Mouse (Mus musculus) mouse embryonic stem cell (cell line): ENCODE data around the gene Cant1.

Source experiments
- in situ Hi-C, 2 experiments: fragments of 300-500 bp; cut with MboI; formaldehyde crosslinking; loops; 1 replicate in 1 of 2; 3 replicates in 1 of 2; pipeline ENCODE4 v1.14.3; 2019 to 2020; ENCODE audit warnings: low sequenced_read_pairs in 2 of 2, low pct_unique_long_range_greater_than_20kb in 1 of 2, mixed read lengths in 1 of 2; ENCODE audit not compliant: unreplicated experiment in 1 of 2

Cant1 gene

GRCm38 (mm10) chr11:118433398-118433868, 14.5 kb upstream of the Cant1 start:
- in situ Hi-C loops, result no loop called here

DNA sequence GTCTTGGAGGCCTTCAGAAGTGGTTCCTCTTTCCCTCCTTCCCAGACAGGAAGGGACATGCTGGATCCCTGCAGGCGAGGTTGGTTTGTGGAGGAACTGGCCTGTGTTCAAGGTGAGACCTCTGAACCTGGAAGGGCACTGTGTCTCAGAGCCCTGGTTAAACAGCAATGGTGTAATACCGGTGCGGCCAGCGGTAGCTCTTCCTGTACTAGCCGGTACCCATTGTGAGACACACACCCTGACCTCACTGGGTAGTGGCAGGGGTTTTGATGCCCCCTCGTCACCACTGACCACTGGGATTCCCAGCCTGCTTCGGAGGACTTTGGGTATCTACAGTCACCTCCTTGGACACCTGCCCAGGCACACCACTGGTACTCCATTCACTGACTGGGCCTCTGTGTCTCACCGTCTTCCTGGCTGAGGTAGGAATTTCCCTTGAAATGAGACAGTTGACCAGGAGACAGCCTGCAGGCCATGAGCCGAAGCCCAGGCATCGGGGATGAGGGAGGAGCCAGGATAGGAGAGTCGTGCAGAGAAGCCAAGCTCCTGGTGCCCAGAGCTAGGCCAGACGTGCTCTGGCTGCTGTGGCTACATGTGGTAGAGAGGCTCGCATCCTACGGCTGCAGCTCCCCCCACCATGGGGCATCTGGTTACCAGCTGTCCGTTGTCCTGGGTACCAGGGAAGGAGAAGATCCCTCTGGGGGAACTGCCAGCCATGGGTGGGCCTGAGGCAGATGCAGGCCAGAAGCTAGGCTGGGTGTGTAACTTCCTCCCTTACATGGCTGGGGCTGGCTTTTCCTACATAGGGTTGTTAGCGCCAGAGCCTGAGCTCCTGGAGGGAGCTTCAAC, 12.4 kb upstream of the Cant1 start:
- in situ Hi-C loops, result no loop called here

DNA sequence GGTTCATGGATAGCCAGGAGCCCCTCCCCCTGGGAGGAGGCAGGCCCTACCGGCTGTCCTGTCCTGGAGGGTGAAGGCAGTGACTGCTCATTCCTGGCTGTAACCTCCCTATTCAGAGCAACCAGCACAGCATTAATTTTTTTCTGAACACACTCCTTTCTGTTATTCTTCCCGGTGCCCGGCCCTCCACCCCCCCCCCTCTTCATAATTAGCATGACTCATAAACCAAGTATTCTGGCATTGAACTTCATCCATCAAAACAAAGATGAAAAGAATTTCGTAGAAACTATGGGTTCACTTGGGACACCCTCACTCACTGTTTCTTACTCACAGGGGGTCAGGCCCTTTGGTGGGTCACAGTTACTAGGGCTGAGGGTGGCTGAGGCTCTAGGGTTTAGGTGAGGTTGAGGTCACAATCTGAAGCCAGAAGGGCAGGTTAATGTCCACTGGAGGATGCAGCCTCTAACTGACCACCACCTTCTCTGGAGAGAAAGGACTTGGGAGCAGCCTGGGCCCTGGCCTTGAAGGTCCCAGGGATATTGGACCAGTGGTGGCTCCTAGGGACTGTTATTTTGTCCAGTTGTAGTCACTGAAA, 11.5 kb upstream of the Cant1 start:
- in situ Hi-C loops, result no loop called here

- in situ Hi-C loops, result no loop called here
Observed at GRCm38 (mm10) chr11:118428944-118429709, 10.2 kb upstream of the Cant1 start.

DNA sequence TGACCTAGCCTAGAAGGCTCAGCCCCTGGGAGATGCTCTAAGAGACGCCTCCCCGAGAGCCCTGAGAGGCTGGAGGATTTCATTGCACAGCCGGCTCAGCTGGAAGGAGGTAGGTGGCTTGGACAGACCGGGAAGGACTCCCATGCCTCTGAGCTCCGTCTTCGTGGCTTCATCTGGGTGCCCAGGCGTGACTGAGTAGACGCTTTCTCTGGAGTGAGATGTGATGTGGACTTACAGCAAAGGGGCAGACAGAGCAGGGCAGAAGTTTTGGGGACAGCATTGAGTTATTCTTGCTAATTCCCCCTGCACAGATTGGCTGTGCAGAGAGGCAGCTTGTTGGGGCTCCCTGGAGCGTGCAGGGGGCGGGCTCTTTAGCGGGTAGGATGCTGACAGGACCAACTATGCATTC, 9.6 kb upstream of the Cant1 start:
- in situ Hi-C loops, result no loop called here

DNA sequence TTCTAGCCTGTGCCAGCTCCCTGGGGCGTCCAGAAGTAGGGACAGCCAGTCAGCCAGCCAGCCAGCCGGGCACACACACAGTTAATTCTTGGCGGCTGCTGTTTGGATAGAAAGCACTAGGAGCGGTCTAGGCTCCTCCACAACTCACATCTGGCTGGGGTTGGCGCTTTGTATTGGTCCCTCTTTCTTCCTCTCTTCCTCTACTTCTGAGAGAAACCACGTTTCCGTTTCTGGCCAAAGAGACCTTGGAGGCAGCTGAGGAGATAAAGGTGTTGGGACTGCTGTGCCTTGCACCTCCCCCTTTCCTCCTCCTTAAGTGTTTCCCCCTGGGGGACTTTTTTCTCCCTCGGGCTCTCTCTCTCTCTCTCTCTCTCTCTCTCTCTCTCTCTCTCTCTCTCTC, 9.1 kb upstream of the Cant1 start, which contains the start of gene C1qtnf1:
Gene C1qtnf1, plus strand, starts transcription at position 218 of the 400 bp plus-strand sequence.
- in situ Hi-C loops, result no loop called here

DNA sequence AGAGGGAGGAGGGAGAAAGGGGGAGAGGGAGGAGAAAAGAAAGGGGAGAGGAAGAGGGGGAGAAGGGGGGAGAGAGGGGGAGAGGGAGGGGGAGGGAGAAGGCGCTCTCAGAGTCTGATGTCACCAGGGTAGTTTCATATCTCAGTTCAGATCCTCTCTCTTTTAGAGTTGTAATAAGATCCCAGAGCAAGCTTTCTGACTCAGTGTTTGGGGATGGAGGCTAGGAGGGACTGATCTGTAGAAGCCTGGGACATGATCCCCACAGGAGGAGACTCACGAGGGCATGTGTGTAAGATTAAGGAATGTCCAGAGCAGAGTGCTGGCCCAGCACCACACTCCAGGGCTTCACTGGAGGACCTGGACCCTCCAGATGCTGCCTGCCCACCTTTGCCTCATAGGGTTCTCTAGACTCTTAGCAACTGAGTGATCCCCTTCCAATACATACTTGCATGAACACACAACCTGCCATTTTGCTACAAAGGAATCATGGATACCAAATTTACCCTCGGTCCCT, 8.4 kb upstream of the Cant1 start:
- in situ Hi-C loops, result no loop called here

- in situ Hi-C loops, result no loop called here
Observed at GRCm38 (mm10) chr11:118426765-118427164, 7.9 kb upstream of the Cant1 start.

DNA sequence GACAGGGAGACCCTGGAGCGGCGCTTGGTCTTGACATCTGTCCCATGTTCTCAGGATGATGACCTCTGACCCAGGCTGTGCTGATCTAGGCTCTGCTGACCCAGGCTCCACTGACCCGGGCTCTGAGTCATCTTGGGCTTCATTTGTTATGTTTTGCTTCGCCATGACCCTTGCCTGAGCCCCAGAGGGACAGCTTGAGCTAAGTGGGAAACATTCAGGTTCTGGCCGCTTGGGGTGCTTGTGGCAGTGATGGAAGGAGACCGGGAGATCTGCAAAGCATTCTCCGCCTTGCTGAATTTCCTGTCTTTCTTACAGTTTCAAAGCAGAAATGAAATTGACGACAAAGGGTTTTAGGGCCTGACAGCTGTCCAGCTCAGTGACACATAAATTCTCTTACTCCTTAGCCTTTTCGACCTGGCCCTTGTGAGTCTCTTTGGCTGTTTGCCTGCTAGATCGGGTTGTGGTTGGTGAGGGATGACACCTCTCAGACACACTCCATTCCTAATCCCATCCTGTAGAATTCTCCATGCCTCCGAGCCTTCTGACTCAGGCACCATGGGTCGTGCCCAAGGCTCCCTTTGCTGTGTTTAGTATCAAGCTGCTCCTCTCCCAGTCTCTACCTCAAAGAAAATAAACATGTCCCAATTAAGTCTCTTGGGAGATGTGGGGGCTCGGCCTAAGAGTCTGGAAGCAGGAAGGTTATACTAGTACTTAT, 5.9 kb upstream of the Cant1 start:
- in situ Hi-C loops, result no loop called here

DNA sequence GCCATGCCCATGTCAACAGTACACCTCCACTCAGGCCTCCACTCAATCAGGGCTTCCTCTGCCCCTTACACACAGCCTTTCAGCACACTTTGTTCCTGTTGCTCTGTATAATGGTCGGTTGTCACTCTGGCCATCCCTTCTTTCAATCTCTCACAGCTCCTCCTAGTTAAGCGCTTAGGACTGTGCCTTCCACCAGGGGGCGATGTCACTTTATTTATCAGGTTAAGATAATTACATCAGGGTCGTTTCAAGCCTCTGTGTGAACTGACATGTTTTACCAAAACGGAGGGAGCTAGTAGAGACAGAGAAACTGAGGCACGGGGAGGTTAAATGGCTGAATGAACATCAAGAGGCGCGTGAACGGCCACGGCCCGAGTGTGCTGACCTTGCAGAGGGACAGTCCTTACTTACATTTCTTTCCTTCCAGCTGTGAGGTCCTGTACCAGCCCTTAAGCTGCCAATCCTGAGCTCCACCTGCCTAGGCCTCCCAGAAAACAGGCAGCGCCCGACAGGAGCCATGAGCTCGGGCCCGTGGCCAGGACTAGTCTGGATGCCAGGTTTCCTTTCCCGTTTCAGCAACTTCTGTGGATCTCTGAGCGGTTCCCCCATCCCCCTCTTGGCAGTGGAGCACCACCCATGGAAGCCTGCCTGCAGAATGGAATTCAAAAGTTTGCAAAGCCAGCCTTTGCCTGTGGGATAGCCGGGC, 4.5 kb upstream of the Cant1 start:
- in situ Hi-C loops, result no loop called here

- in situ Hi-C loops, result no loop called here
Observed at GRCm38 (mm10) chr11:118420261-118420660, 1.4 kb upstream of the Cant1 start.

DNA sequence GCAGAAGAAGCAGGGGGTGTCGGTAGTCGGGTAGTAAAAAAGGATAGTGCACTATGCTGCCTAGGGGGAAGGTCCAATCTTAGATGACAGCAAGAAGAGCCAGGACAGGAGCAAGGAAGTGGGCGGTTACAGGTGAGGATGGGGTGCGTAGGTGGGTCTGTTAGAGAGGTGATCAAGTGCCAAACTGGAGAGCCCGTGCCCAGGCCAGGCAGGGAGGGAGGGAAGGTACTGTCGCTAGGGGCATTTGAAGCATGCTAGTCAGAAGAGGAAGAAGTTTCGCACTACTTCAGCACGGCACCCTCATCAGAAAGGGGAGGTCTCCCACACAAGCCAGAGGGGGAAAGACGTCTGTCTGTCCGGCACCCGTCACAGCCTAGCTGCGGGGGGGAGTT, 448 bp downstream of the Cant1 start:
- in situ Hi-C loops, result no loop called here

DNA sequence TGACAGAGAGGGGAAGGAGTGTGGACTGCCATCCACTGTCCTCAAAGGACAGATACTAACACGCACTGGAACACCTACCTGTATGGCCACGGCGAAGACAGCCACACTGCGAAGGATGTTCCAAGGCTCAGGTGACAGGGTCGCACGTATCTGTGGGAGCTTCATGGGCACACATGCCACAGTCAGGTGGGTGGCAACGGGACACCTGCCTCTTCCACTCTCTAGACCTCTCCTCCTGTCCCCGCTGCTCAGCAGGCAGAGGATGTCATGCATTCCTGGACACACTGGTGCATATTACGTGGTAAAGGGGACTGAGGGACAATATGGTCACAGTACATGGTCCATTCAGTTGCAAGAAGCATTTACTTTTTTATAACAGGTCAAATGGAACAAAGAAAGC, 1.4 kb downstream of the Cant1 start:
- in situ Hi-C loops, result no loop called here

DNA sequence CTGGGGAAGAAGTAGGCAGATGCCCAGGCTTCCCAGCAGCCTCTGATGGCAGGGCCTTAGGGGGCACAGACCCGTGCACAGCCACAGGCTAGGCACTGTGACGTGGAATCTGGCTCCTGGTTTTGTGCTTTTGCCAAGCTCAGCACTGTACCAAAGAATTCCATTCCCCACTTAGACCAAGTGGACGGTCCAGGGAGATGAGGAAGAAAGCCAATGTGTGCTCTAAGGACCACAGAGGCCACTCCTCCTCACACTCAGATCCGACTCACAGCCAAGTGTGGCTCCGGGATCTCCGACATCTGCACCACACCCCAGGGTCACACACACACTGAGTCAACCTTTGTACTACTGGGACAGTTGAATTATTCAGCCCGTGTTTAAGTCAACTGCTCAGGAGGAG, 2.8 kb downstream of the Cant1 start:
- in situ Hi-C loops, result no loop called here

DNA sequence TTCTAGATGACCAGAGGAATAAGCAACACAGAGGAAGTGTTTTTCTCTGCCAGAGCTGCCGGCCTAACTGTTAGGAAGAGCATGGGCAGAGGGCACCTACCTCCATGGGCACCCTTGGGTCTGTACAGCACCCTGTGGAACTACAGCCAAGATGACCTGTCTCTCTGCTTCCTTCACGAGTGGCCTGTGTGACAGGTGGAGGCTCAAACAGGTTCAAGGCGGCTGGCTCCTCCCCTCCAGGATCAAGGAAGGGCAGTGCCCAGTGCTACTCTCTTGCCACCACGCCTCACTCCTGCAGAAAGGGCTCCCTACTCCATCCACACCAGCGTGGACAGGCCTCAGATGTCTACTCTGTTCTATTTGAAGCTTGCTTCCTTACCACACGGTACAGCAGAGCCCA, 3.3 kb downstream of the Cant1 start:
- in situ Hi-C loops, result no loop called here

DNA sequence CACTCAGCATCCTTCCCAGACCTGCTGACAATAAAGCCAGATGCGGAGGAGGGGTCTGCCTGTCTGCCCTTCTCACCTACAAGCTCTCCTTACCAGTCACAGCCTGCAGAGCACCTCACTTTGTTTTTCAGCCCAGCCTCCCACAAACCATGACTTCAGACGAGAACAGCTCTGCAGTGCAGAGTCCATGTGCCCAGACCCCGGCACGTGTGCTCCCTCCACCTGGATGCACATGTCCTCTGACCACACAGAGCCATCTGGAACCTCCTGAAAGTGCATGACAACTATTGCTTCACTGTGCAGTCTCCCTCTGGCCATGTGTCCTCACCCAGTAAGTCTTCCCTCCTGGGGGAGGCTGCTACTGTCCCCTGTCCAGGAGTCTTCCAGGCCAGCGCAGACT, 4.6 kb downstream of the Cant1 start:
- in situ Hi-C loops, result no loop called here

- in situ Hi-C loops, result no loop called here
Observed at GRCm38 (mm10) chr11:118413055-118413454, 5.8 kb downstream of the Cant1 start.

DNA sequence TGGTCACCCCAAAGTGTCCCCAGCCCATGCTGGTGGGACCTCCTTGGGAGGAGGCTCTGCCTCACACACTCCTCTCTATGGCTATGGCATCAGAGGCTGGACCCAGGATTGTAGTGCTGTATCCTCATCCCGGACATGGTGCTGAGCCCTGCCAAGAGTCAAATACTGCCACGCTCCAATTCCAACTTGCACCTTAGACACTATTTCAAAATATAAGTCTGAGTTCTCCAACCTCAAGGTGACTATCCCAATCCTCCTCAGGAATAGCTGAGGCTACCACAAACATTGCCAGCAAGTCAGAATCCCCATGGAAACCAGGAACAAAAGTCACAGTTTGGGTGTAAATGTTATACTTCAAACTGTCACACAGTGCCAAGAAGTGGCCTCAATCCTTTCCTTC, 6.3 kb downstream of the Cant1 start:
- in situ Hi-C loops, result no loop called here
